Mouse (Mus musculus): Measurements from ENCODE around the gene Unc13a. TPM values are rescaled to one million over a fixed set of nuclear protein-coding genes. Genes with fewer than 3 reads are reported as not detected.
"Not testable (repeated sequence)": the region's sequence is repeated elsewhere in the genome, so short reads cannot be mapped to it uniquely, and the experiment has no call there.

Unc13a gene
- polyA plus RNA-seq, 1 experiment from 2014 or later: 1.7 TPM

DNA sequence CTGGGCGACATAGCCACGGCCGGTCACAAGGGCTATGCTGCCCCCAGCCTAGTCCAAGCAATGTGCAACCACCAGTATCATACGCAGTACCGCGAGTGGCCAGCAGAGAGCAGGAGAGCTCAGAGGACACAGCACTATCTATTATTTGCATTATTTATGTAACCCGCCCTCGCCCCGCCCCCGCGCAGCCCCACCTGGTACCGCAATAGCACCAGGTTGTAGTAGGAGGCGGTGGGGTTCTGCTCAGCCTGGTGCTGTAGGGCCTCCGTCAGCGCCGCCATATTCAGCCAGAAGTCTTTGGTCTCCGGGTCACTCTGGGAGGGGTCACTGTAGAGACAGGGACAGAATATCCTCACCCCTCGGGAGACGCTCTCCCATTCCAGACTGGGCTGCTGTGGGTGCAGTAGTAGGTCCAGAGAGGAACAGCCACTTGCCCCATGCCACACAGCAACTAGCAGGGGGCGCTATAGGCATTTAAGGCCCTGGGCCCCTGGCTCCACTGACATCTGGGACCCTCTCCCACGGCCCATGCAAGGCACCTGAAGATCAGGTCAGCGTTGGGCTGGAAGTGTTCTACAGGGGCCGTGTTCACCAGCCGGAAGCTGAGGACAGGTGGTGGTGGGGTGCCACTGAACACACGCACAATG lies 38.4 kb upstream of the Unc13a start:
- H3K27me3 ChIP-seq (ENCODE audit: control insufficient read depth, insufficient read depth, low read length): no peaks in the 10 kb centered on the region
- no peaks in the 10 kb centered on the region for H3K4me1 ChIP-seq (ENCODE audit: control insufficient read depth, insufficient read depth, low read length)
- no peak overlapping the region for H3K9ac ChIP-seq (replicated peaks; ENCODE audit: low read depth, low read length)
- H3K4me2 ChIP-seq (replicated peaks; ENCODE audit: low read depth, low read length): peak overlapping the region; percentile 32
- H3K36me3 ChIP-seq (ENCODE audit: control insufficient read depth, insufficient read depth, low read length): no peaks in the 10 kb centered on the region
- 21% methylated on average over 25 of the region's 25 CpGs for WGBS
- H3K27ac ChIP-seq (ENCODE audit: low read length): no peak overlapping the region
- peak; percentile 66 for ATAC-seq (ENCODE audit: insufficient number of reproducible peaks, insufficient read depth, low FRiP score, low read depth)
- H3K4me3 ChIP-seq (ENCODE audit: low read depth, low read length): no peak overlapping the region
- H3K9me3 ChIP-seq (ENCODE audit: control insufficient read depth, low read depth, low read length): no peaks in the 10 kb centered on the region

- no peaks in the 10 kb centered on the region for H3K36me3 ChIP-seq (ENCODE audit: control insufficient read depth, insufficient read depth, low read length)
- ATAC-seq (ENCODE audit: insufficient number of reproducible peaks, insufficient read depth, low FRiP score, low read depth): no peak; the same call in 1 of the 2 replicates
- 41% methylated on average over 25 of the region's 25 CpGs for WGBS
- H3K4me1 ChIP-seq (ENCODE audit: control insufficient read depth, insufficient read depth, low read length): no peaks in the 10 kb centered on the region
- H3K27me3 ChIP-seq (ENCODE audit: control insufficient read depth, insufficient read depth, low read length): no peaks in the 10 kb centered on the region
- peak overlapping the region; percentile 32; the same call in 1 of the 2 replicates for H3K4me2 ChIP-seq (replicated peaks; ENCODE audit: low read depth, low read length)
- no peak overlapping the region for H3K9ac ChIP-seq (replicated peaks; ENCODE audit: low read depth, low read length)
- H3K4me3 ChIP-seq (ENCODE audit: low read depth, low read length): no peak overlapping the region
- no peak overlapping the region for H3K27ac ChIP-seq (ENCODE audit: low read length)
- no peaks in the 10 kb centered on the region for H3K9me3 ChIP-seq (ENCODE audit: control insufficient read depth, low read depth, low read length)
Measured at GRCm38 (mm10) chr8:71709134-71709799, 37.7 kb upstream of the Unc13a start.

- H3K4me3 ChIP-seq (ENCODE audit: low read depth, low read length): no peak overlapping the region
- no peak overlapping the region for H3K27ac ChIP-seq (ENCODE audit: low read length)
- H3K9me3 ChIP-seq (ENCODE audit: control insufficient read depth, low read depth, low read length): no peaks in the 10 kb centered on the region
- H3K9ac ChIP-seq (replicated peaks; ENCODE audit: low read depth, low read length): no peak overlapping the region
- H3K4me1 ChIP-seq (ENCODE audit: control insufficient read depth, insufficient read depth, low read length): no peaks in the 10 kb centered on the region
- ATAC-seq (ENCODE audit: insufficient number of reproducible peaks, insufficient read depth, low FRiP score, low read depth): no peak
- H3K27me3 ChIP-seq (ENCODE audit: control insufficient read depth, insufficient read depth, low read length): no peaks in the 10 kb centered on the region
- H3K36me3 ChIP-seq (ENCODE audit: control insufficient read depth, insufficient read depth, low read length): no peaks in the 10 kb centered on the region
- H3K4me2 ChIP-seq (replicated peaks; ENCODE audit: low read depth, low read length): no peak overlapping the region
- WGBS: 43% methylated on average over 8 of the region's 8 CpGs
Measured at GRCm38 (mm10) chr8:71707874-71708273, 36.3 kb upstream of the Unc13a start.

- not testable (repeated sequence) for H3K9me3 ChIP-seq (ENCODE audit: control insufficient read depth, low read depth, low read length); H3K4me1 ChIP-seq (ENCODE audit: control insufficient read depth, insufficient read depth, low read length); H3K4me2 ChIP-seq (replicated peaks; ENCODE audit: low read depth, low read length); H3K36me3 ChIP-seq (ENCODE audit: control insufficient read depth, insufficient read depth, low read length); ATAC-seq (ENCODE audit: insufficient number of reproducible peaks, insufficient read depth, low FRiP score, low read depth); H3K4me3 ChIP-seq (ENCODE audit: low read depth, low read length); H3K9ac ChIP-seq (replicated peaks; ENCODE audit: low read depth, low read length); H3K27ac ChIP-seq (ENCODE audit: low read length)
- H3K27me3 ChIP-seq (ENCODE audit: control insufficient read depth, insufficient read depth, low read length): peaks cover 13% of the 10 kb centered on the region
Measured at GRCm38 (mm10) chr8:71703400-71703799, 31.8 kb upstream of the Unc13a start.

DNA sequence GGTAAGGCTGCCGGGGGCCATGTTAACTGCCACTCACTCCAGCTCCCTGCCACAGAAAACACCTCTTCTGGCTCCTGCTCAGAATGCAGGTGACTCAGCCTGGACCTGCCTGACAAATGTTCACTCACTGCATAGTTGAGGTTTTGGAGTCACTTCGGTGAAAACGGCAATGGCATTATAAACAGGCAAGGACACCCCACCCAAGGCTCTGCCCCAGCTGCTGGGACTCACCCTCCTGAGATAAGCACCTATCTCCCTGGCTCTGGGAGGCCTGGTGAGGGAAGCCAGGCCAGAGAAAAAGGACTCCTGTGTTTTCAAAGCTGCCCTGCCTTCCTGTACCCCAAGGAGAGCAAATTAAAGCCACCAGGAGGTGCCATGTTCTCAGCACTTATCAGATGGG lies 31.4 kb upstream of the Unc13a start:
- Histone ChIP-seq H3K27ac (ENCODE audit: low read length) (no peak overlapping the region), H3K27me3 (ENCODE audit: control insufficient read depth, insufficient read depth, low read length) (peaks cover 13% of the 10 kb centered on the region), H3K4me1 (ENCODE audit: control insufficient read depth, insufficient read depth, low read length) (peaks cover 5% of the 10 kb centered on the region; the same call in 1 of the 2 replicates), H3K9ac (replicated peaks; ENCODE audit: low read depth, low read length) (no peak overlapping the region), H3K9me3 (ENCODE audit: control insufficient read depth, low read depth, low read length) (no peaks in the 10 kb centered on the region), H3K36me3 (ENCODE audit: control insufficient read depth, insufficient read depth, low read length) (no peaks in the 10 kb centered on the region), H3K4me3 (ENCODE audit: low read depth, low read length) (no peak overlapping the region), H3K4me2 (replicated peaks; ENCODE audit: low read depth, low read length) (no peak overlapping the region)
- peak; percentile 48; the same call in 1 of the 2 replicates for ATAC-seq (ENCODE audit: insufficient number of reproducible peaks, insufficient read depth, low FRiP score, low read depth)
- WGBS: 61% methylated on average over 3 of the region's 3 CpGs

- H3K4me3 ChIP-seq (ENCODE audit: low read depth, low read length): no peak overlapping the region
- no peak overlapping the region for H3K9ac ChIP-seq (replicated peaks; ENCODE audit: low read depth, low read length)
- WGBS: 30% methylated on average over 4 of the region's 4 CpGs
- no peaks in the 10 kb centered on the region for H3K36me3 ChIP-seq (ENCODE audit: control insufficient read depth, insufficient read depth, low read length)
- H3K4me2 ChIP-seq (replicated peaks; ENCODE audit: low read depth, low read length): no peak overlapping the region
- ATAC-seq (ENCODE audit: insufficient number of reproducible peaks, insufficient read depth, low FRiP score, low read depth): no peak
- H3K27ac ChIP-seq (ENCODE audit: low read length): peak overlapping the region; percentile 15; the same call in 1 of the 2 replicates
- peaks cover 5% of the 10 kb centered on the region; the same call in 1 of the 2 replicates for H3K4me1 ChIP-seq (ENCODE audit: control insufficient read depth, insufficient read depth, low read length)
- no peaks in the 10 kb centered on the region for H3K9me3 ChIP-seq (ENCODE audit: control insufficient read depth, low read depth, low read length)
- peaks cover 13% of the 10 kb centered on the region for H3K27me3 ChIP-seq (ENCODE audit: control insufficient read depth, insufficient read depth, low read length)
Measured at GRCm38 (mm10) chr8:71702087-71702432, 30.5 kb upstream of the Unc13a start.

DNA sequence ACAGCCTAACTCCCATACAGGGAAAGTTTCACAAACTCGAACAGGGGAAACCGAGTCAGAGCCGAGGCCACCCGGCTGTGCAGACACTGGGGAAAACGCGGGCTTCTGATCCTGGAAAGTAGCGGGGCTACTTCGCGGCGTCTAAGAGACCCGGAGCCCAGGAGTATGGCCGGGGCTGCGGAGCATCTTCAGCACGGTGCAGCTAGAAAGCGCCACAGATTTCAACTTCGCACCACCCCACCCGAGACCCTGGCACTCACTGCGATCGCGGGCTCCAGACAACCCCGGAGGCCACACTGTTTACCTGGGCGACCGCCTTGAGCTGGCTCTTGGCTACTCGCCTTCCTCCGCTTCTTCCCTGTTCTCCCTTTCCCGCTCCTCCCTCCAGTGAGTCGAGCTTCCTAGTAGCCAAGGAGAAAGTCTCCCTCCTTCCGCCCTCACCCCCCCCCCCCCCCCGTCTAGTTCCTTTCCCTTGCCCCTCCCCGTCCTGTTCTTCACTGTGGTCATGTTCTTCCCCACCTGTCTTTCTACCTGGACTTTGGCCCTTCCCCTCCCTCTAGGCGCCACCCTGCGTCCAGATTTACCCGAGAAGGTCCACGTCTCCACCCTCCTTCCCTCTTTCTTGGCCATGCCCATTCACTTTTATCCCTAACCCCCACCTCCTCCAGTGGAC lies 30.0 kb upstream of the Unc13a start, which contains the start of gene B3gnt3:
Gene B3gnt3 (minus strand): TSS at position 376 of the 673 bp plus-strand sequence.
- peak within 1 kb of the TSS; percentile 24 for H3K4me3 ChIP-seq (ENCODE audit: low read depth, low read length)
- H3K27ac ChIP-seq (ENCODE audit: low read length): peak within 1 kb of the TSS; percentile 15; the same call in 1 of the 2 replicates
- ATAC-seq (ENCODE audit: insufficient number of reproducible peaks, insufficient read depth, low FRiP score, low read depth): no peak; the same call in 1 of the 2 replicates
- H3K9ac ChIP-seq (replicated peaks; ENCODE audit: low read depth, low read length): no peak within 1 kb of the TSS; the same call in 1 of the 2 replicates
- no peaks in the 10 kb centered on the region for H3K9me3 ChIP-seq (ENCODE audit: control insufficient read depth, low read depth, low read length)
- no peaks in the 10 kb centered on the region for H3K36me3 ChIP-seq (ENCODE audit: control insufficient read depth, insufficient read depth, low read length)
- WGBS: 16% methylated on average over 32 of the region's 34 CpGs
- H3K27me3 ChIP-seq (ENCODE audit: control insufficient read depth, insufficient read depth, low read length): peaks cover 13% of the 10 kb centered on the region
- H3K4me1 ChIP-seq (ENCODE audit: control insufficient read depth, insufficient read depth, low read length): peaks cover 5% of the 10 kb centered on the region; the same call in 1 of the 2 replicates
- peak within 1 kb of the TSS; percentile 40 for H3K4me2 ChIP-seq (replicated peaks; ENCODE audit: low read depth, low read length)

DNA sequence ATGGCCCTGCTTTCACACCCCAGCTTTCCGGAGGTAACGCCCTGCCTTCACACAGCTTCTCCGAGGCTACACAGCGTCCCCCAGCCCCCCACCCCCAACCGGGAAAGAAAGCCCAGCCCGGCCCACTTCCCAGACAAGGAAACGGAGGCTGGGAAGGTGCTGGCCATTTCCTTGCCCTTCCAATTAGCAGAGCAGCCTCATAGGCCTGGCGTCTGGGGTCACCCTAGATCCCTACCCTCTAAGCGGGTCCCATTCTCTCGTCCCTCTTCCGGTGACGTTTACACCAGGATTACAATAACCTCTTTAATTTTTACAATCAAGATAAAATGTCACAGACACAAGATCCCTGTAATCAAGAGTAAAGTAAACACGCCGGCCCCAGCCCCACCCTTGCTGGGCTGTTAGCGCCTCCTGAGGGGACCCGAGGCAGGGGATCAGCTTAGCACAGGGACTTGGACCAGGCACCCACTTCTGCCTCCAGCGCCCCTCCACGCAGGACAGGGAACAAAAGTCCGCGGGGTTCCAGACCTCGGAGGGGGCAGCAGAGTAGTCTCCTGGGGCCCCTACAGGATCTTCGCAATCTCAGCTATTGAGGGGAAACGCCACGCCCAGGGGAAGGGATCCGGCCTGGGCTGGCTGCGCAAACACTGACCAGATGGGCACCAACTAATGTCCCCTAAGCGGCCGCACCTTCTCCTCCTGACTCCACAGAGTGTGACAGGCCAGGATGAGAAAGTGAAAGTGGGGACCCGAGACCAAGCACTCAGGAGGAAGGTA lies 29.1 kb upstream of the Unc13a start:
- peak overlapping the region; percentile 40 for H3K4me2 ChIP-seq (replicated peaks; ENCODE audit: low read depth, low read length)
- no peak overlapping the region for H3K9ac ChIP-seq (replicated peaks; ENCODE audit: low read depth, low read length)
- 7% methylated on average over 29 of the region's 29 CpGs for WGBS
- H3K4me3 ChIP-seq (ENCODE audit: low read depth, low read length): peak overlapping the region; percentile 24
- H3K4me1 ChIP-seq (ENCODE audit: control insufficient read depth, insufficient read depth, low read length): peaks cover 5% of the 10 kb centered on the region; the same call in 1 of the 2 replicates
- ATAC-seq (ENCODE audit: insufficient number of reproducible peaks, insufficient read depth, low FRiP score, low read depth): 0 out of 2 replicates have a peak, but pooled peaks have one; percentile 53
- peaks cover 13% of the 10 kb centered on the region for H3K27me3 ChIP-seq (ENCODE audit: control insufficient read depth, insufficient read depth, low read length)
- H3K36me3 ChIP-seq (ENCODE audit: control insufficient read depth, insufficient read depth, low read length): no peaks in the 10 kb centered on the region
- no peaks in the 10 kb centered on the region for H3K9me3 ChIP-seq (ENCODE audit: control insufficient read depth, low read depth, low read length)
- H3K27ac ChIP-seq (ENCODE audit: low read length): no peak overlapping the region

Data from stomach, embryonic 14.5 days (tissue).